Comparison of ENCODE assay signal across 17 mouse cellular contexts in the genomic region with DNA sequence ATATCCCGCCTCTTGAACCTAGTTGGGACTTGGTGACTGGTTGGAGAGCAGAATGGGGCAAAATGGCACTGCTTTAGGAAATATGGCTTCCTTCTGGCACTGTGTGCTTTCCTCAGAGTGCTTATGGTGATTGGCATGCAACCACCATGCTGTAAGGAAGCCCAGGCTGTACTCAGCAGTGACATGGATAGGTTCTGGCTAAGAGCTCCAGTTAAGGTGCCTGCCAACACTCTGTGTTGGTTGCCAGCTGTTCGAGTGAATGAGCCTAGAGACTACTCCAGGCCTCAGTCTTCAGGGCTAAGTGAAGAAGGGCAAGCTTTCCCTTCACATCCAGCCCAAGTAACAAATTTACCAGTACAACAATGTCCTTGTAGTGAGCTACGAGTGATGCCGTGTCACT.
A peak's percentile ranks its signal among the peaks of the same experiment; 100 is the strongest.
DNase-seq lines count a peak whose midpoint lies in the region; ATAC-seq and TF ChIP-seq lines count a peak whose summit lies in the region.
"Had no signal": no experiment of that assay in that cellular context is flagged by ENCODE, and none has a peak within 500 bp of the region (broad histone marks: within the 10 kb centered on the region; RNA-seq: fewer than 3 reads in every experiment).

No protein-coding gene starts in this region.

- no peaks in the 10 kb centered on the region for H3K27me3 ChIP-seq in hindbrain, embryonic 15.5 days
- H3K27me3 ChIP-seq in hindbrain, embryonic 14.5 days (ENCODE audit: control insufficient read depth, insufficient read depth, low read length): no peaks in the 10 kb centered on the region
- no peaks in the 10 kb centered on the region for H3K27me3 ChIP-seq in cerebellum, adult 2 months (ENCODE audit: control insufficient read depth, insufficient read depth, low read length)
- H3K27me3 ChIP-seq in heart, adult 2 months (ENCODE audit: control insufficient read depth, insufficient read depth, low read length): no peaks in the 10 kb centered on the region
- H3K27me3 ChIP-seq: liver, embryonic 15.5 days had no signal

- H3K36me3 ChIP-seq in hindbrain, embryonic 15.5 days: no peaks in the 10 kb centered on the region
- H3K36me3 ChIP-seq in hindbrain, embryonic 14.5 days (replicated peaks; ENCODE audit: control insufficient read depth, insufficient read depth): no peaks in the 10 kb centered on the region
- H3K36me3 ChIP-seq in heart, adult 2 months (ENCODE audit: control insufficient read depth, insufficient read depth, low read length): no peaks in the 10 kb centered on the region
- H3K36me3 ChIP-seq: liver, embryonic 15.5 days had no signal

- no peaks in the 10 kb centered on the region for H3K9me3 ChIP-seq in hindbrain, embryonic 15.5 days
- no peaks in the 10 kb centered on the region for H3K9me3 ChIP-seq in hindbrain, embryonic 14.5 days (ENCODE audit: control insufficient read depth, low read length)
- H3K9me3 ChIP-seq: liver, embryonic 15.5 days had no signal

- TF ChIP-seq EP300 in heart, adult 2 months (IDR thresholded peaks at IDR 0.05; ENCODE audit: insufficient read depth, low read depth, low read length): no peak

- 75% methylated on average over 4 of the region's 4 CpGs for WGBS in hindbrain, embryonic 15.5 days
- WGBS in hindbrain, embryonic 14.5 days: 82% methylated on average over 4 of the region's 4 CpGs
- WGBS in cerebellum, adult 2 months: 70% methylated on average over 4 of the region's 4 CpGs
- 75% methylated on average over 4 of the region's 4 CpGs for WGBS in heart, adult 2 months

- TF ChIP-seq POLR2A in cerebellum, adult 2 months (IDR thresholded peaks at IDR 0.05; ENCODE audit: borderline replicate concordance, insufficient read depth, low read length): no peak
- TF ChIP-seq POLR2A in heart, adult 2 months (IDR thresholded peaks at IDR 0.05; ENCODE audit: insufficient read depth, low read depth, low read length): no peak

- DNase-seq in hindbrain, embryonic 14.5 days (ENCODE audit: low spot score): no peak
- peak; percentile 61 for DNase-seq in brain, adult 2 months (ENCODE audit: low read depth, low spot score)
- DNase-seq in cerebellum, adult 2 months: peak; percentile 46 to 71
- peak; percentile 78 for DNase-seq in gastrocnemius, adult 2 months
- DNase-seq in ovary, postnatal 36 days (ENCODE audit: low spot score): no peak
- DNase-seq in kidney, postnatal 10 days: no peak
- DNase-seq in heart, adult 2 months: no peak
- DNase-seq: adrenal gland, postnatal 14 days; heart, postnatal 4 days; kidney, adult 11 months; kidney, postnatal 25 days; layer of hippocampus, postnatal 36 days; lung, postnatal 14 days; spleen, adult 18-20 months had no signal

- no peak overlapping the region for H3K4me2 ChIP-seq in hindbrain, embryonic 15.5 days
- H3K4me2 ChIP-seq in hindbrain, embryonic 14.5 days (replicated peaks): no peak overlapping the region
- H3K4me2 ChIP-seq: liver, embryonic 15.5 days had no signal

- TF ChIP-seq CTCF in cerebellum, adult 2 months (IDR thresholded peaks at IDR 0.05; ENCODE audit: borderline replicate concordance, insufficient read depth, low read depth, low read length): no peak
- TF ChIP-seq CTCF in gastrocnemius, adult 2 months (IDR thresholded peaks at IDR 0.05): no peak
- no peak for TF ChIP-seq CTCF in heart, adult 2 months (IDR thresholded peaks at IDR 0.05)

- intact Hi-C loops in gastrocnemius, adult 2 months (cut with DNase I): no loop called here
- intact Hi-C loops in heart, adult 2 months (cut with DNase I): no loop called here

- H3K4me1 ChIP-seq in hindbrain, embryonic 15.5 days (replicated peaks): no peaks in the 10 kb centered on the region
- H3K4me1 ChIP-seq in hindbrain, embryonic 14.5 days (replicated peaks; ENCODE audit: control insufficient read depth, insufficient read depth, low read length): no peaks in the 10 kb centered on the region
- peaks cover 16% of the 10 kb centered on the region for H3K4me1 ChIP-seq in cerebellum, adult 2 months (ENCODE audit: control insufficient read depth, insufficient read depth, low read length)
- no peaks in the 10 kb centered on the region for H3K4me1 ChIP-seq in heart, adult 2 months (ENCODE audit: control insufficient read depth, insufficient read depth, low read length)
- H3K4me1 ChIP-seq: liver, embryonic 15.5 days had no signal

- H3K27ac ChIP-seq in hindbrain, embryonic 15.5 days (replicated peaks): no peak overlapping the region
- no peak overlapping the region for H3K27ac ChIP-seq in hindbrain, embryonic 14.5 days
- H3K27ac ChIP-seq in cerebellum, adult 2 months (ENCODE audit: insufficient read depth, low read length): no peak overlapping the region
- H3K27ac ChIP-seq in gastrocnemius, adult 2 months: no peak overlapping the region
- no peak overlapping the region for H3K27ac ChIP-seq in heart, adult 2 months
- H3K27ac ChIP-seq: liver, embryonic 15.5 days; stomach, postnatal 0 days had no signal

- peak; percentile 71 for ATAC-seq in hindbrain, embryonic 15.5 days (ENCODE audit: low FRiP score, low read depth)
- ATAC-seq in hindbrain, embryonic 14.5 days (ENCODE audit: low FRiP score): no peak

- H3K9ac ChIP-seq in hindbrain, embryonic 15.5 days: no peak overlapping the region
- H3K9ac ChIP-seq in hindbrain, embryonic 14.5 days: no peak overlapping the region
- no peak overlapping the region for H3K9ac ChIP-seq in heart, adult 2 months (ENCODE audit: low read depth, low read length)
- H3K9ac ChIP-seq: liver, embryonic 15.5 days had no signal

- H3K79me2 ChIP-seq in heart, adult 2 months (replicated peaks; ENCODE audit: control insufficient read depth, insufficient read depth, low read length): no peaks in the 10 kb centered on the region

- no peak overlapping the region for H3K4me3 ChIP-seq in hindbrain, embryonic 15.5 days
- no peak overlapping the region for H3K4me3 ChIP-seq in hindbrain, embryonic 14.5 days (replicated peaks; ENCODE audit: low read length)
- no peak overlapping the region for H3K4me3 ChIP-seq in cerebellum, adult 2 months (replicated peaks; ENCODE audit: insufficient read depth, low read depth, low read length)
- no peak overlapping the region for H3K4me3 ChIP-seq in gastrocnemius, adult 2 months
- no peak overlapping the region for H3K4me3 ChIP-seq in heart, adult 2 months
- H3K4me3 ChIP-seq: liver, embryonic 15.5 days had no signal

Comparison
In these comparisons a context has a peak if more than half of its experiments do, and no peak if none do; other contexts are left out.
1. DNase-seq: peak in brain, adult 2 months (single experiment), cerebellum, adult 2 months (2 of 2) and gastrocnemius, adult 2 months (single experiment); none in hindbrain, embryonic 14.5 days (single experiment), ovary, postnatal 36 days (single experiment), kidney, postnatal 10 days (single experiment) and heart, adult 2 months (0 of 2).